16 mouse cellular contexts compared by ENCODE assay signal in genomic region chr12:16630152-16630865, GRCm38 (mm10). TPM values are rescaled to one million over a fixed set of nuclear protein-coding genes. Genes with fewer than 3 reads are reported as not detected.
A peak's percentile ranks its signal among the peaks of the same experiment; 100 is the strongest.
DNase-seq lines count a peak whose midpoint lies in the region; ATAC-seq lines count a peak whose summit lies in the region.
"Had no signal": no experiment of that assay in that cellular context is flagged by ENCODE, and none has a peak within 500 bp of the region (broad histone marks: within the 10 kb centered on the region; RNA-seq: fewer than 3 reads in every experiment).

No protein-coding gene starts in this region.

- ATAC-seq in kidney, embryonic 14.5 days (ENCODE audit: low FRiP score, low TSS enrichment), result no peak
- peak; percentile 70; the same call in 1 of the 2 replicates for ATAC-seq in heart, embryonic 16.5 days (replicated peaks; ENCODE audit: extremely low read depth, insufficient read depth, low FRiP score)
- ATAC-seq: forebrain, embryonic 14.5 days had no signal

- H3K4me1 ChIP-seq in kidney, embryonic 14.5 days (ENCODE audit: control insufficient read depth, insufficient read depth, low read length), result no peaks in the 10 kb centered on the region
- H3K4me1 ChIP-seq in heart, embryonic 16.5 days (ENCODE audit: control insufficient read depth, insufficient read depth, low read length), result peaks cover 5% of the 10 kb centered on the region; the same call in 1 of the 2 replicates
- H3K4me1 ChIP-seq in hindbrain, embryonic 10.5 days (replicated peaks), result no peaks in the 10 kb centered on the region
- H3K4me1 ChIP-seq: embryonic facial prominence, embryonic 12.5 days; megakaryocyte, embryonic 14.5 days had no signal

- DNase-seq in kidney, adult 11 months, result peak; percentile 86
- peak; percentile 59 for DNase-seq in adrenal gland, postnatal 10 days
- peak; percentile 88 to 95 for DNase-seq in kidney, postnatal 25 days
- DNase-seq in frontal cortex, adult 2 months (ENCODE audit: extremely low spot score in 1 of 2, low spot score in 1 of 2), result no peak
- DNase-seq in thymus, postnatal 4 days, result no peak
- DNase-seq in hindbrain, embryonic 10.5 days (ENCODE audit: low spot score), result no peak
- DNase-seq: right cerebral cortex, adult 18-20 months had no signal

- H3K36me3 ChIP-seq in kidney, embryonic 14.5 days (ENCODE audit: control insufficient read depth, insufficient read depth, low read length), result no peaks in the 10 kb centered on the region
- no peaks in the 10 kb centered on the region for H3K36me3 ChIP-seq in heart, embryonic 16.5 days (ENCODE audit: control insufficient read depth, insufficient read depth)
- H3K36me3 ChIP-seq in hindbrain, embryonic 10.5 days, result no peaks in the 10 kb centered on the region
- H3K36me3 ChIP-seq: embryonic facial prominence, embryonic 12.5 days; heart, embryonic 15.5 days had no signal

- 54% methylated on average over 7 of the region's 7 CpGs for WGBS in kidney, embryonic 14.5 days
- WGBS in heart, embryonic 16.5 days, result 43% methylated on average over 7 of the region's 7 CpGs
- WGBS in hindbrain, embryonic 10.5 days, result 79% methylated on average over 7 of the region's 7 CpGs

- no peak overlapping the region for H3K4me3 ChIP-seq in kidney, embryonic 14.5 days (ENCODE audit: low read length)
- H3K4me3 ChIP-seq in heart, embryonic 16.5 days (ENCODE audit: low read length), result no peak overlapping the region
- H3K4me3 ChIP-seq in hindbrain, embryonic 10.5 days, result no peak overlapping the region
- H3K4me3 ChIP-seq: embryonic facial prominence, embryonic 12.5 days; heart, embryonic 15.5 days; megakaryocyte, embryonic 14.5 days had no signal

- H3K9ac ChIP-seq in kidney, embryonic 14.5 days (ENCODE audit: low read depth, low read length), result no peak overlapping the region
- no peak overlapping the region for H3K9ac ChIP-seq in heart, embryonic 16.5 days (ENCODE audit: low read length)
- H3K9ac ChIP-seq: embryonic facial prominence, embryonic 12.5 days; heart, embryonic 15.5 days had no signal

- no peaks in the 10 kb centered on the region for H3K9me3 ChIP-seq in kidney, embryonic 14.5 days (ENCODE audit: control insufficient read depth, low read length)
- no peaks in the 10 kb centered on the region for H3K9me3 ChIP-seq in heart, embryonic 16.5 days (replicated peaks; ENCODE audit: control insufficient read depth, low read length)
- no peaks in the 10 kb centered on the region for H3K9me3 ChIP-seq in hindbrain, embryonic 10.5 days
- H3K9me3 ChIP-seq: embryonic facial prominence, embryonic 12.5 days; heart, embryonic 15.5 days; megakaryocyte, embryonic 14.5 days had no signal

- H3K27me3 ChIP-seq in kidney, embryonic 14.5 days (ENCODE audit: control insufficient read depth, insufficient read depth, low read length), result no peaks in the 10 kb centered on the region
- H3K27me3 ChIP-seq in heart, embryonic 16.5 days (ENCODE audit: control insufficient read depth, insufficient read depth, low read length), result no peaks in the 10 kb centered on the region
- no peaks in the 10 kb centered on the region for H3K27me3 ChIP-seq in hindbrain, embryonic 10.5 days (ENCODE audit: insufficient read depth, poor library complexity, severe bottlenecking)
- H3K27me3 ChIP-seq: CH12.LX; embryonic facial prominence, embryonic 12.5 days; heart, embryonic 15.5 days had no signal

- no peak overlapping the region for H3K4me2 ChIP-seq in kidney, embryonic 14.5 days (replicated peaks; ENCODE audit: low read depth, low read length)
- no peak overlapping the region for H3K4me2 ChIP-seq in heart, embryonic 16.5 days (ENCODE audit: low read depth, low read length)
- H3K4me2 ChIP-seq: embryonic facial prominence, embryonic 12.5 days; heart, embryonic 15.5 days had no signal

- H3K27ac ChIP-seq in kidney, embryonic 14.5 days (ENCODE audit: low read depth, low read length), result no peak overlapping the region
- H3K27ac ChIP-seq in heart, embryonic 16.5 days (ENCODE audit: low read length), result peak overlapping the region; percentile 6; the same call in 1 of the 2 replicates
- no peak overlapping the region for H3K27ac ChIP-seq in hindbrain, embryonic 10.5 days
- H3K27ac ChIP-seq: embryonic facial prominence, embryonic 12.5 days; heart, embryonic 15.5 days had no signal

RNA-seq across cellular contexts. Expression of gene Lpin1, which starts 19.5 kb away (rescaled TPM):
- polyA plus RNA-seq in kidney, embryonic 14.5 days (2014; fragmentation: Nextera tagmentation; extraction: Ambion mirVana), result 3.5 and 6.1 TPM in 2 replicates
- 100 to 1,000 TPM in 1 of 2 experiments, 10 to 100 TPM in 1; 76.2 to 163 TPM for total RNA-seq in adrenal gland, postnatal 10 days (2021)
- polyA plus RNA-seq in heart, embryonic 16.5 days (2015; fragmentation: Nextera tagmentation; extraction: Ambion mirVana), result 7.5 and 8.3 TPM in 2 replicates
- 20.5 and 21.2 TPM in 2 replicates for polyA plus RNA-seq in frontal cortex, adult 2 months (2012; rRNA removed)
- polyA plus RNA-seq in hindbrain, embryonic 10.5 days (2016; fragmentation: Nextera tagmentation; extraction: Ambion mirVana), result 6.4 and 10.6 TPM in 2 replicates

RNA-seq across cellular contexts. Expression of gene Ntsr2, which starts 22.9 kb away (rescaled TPM):
- polyA plus RNA-seq in kidney, embryonic 14.5 days (2014; fragmentation: Nextera tagmentation; extraction: Ambion mirVana), result 0.64 and 0.76 TPM in 2 replicates
- under 1 TPM in 1 of 2 experiments, not detected in 1; 0.60 TPM for total RNA-seq in adrenal gland, postnatal 10 days (2021)
- 0.12 and 0.14 TPM in 2 replicates for polyA plus RNA-seq in heart, embryonic 16.5 days (2015; fragmentation: Nextera tagmentation; extraction: Ambion mirVana)
- polyA plus RNA-seq in frontal cortex, adult 2 months (2012; rRNA removed), result 273 and 311 TPM in 2 replicates
- polyA plus RNA-seq in hindbrain, embryonic 10.5 days (2016; fragmentation: Nextera tagmentation; extraction: Ambion mirVana), result not detected in 2 replicates
- total RNA-seq: CH12.LX had no signal
- polyA plus RNA-seq: limb, embryonic 14.5 days; stomach, embryonic 14.5 days had no signal

Comparison
In these comparisons a context has a peak if more than half of its experiments do, and no peak if none do; other contexts are left out.
1. DNase-seq: peak in kidney, adult 11 months (single experiment), adrenal gland, postnatal 10 days (single experiment) and kidney, postnatal 25 days (2 of 2); none in frontal cortex, adult 2 months (0 of 2), thymus, postnatal 4 days (single experiment) and hindbrain, embryonic 10.5 days (single experiment).
2. RNA of gene Ntsr2, which starts 22.9 kb away (polyA plus RNA-seq): 273 to 311 TPM in frontal cortex, adult 2 months; 0.64 to 0.76 TPM in kidney, embryonic 14.5 days, 0.12 to 0.14 TPM in heart, embryonic 16.5 days and not detected in hindbrain, embryonic 10.5 days; every median in the first group is over 100 times any median in the second.